Mouse (Mus musculus) liver, embryonic 16.5 days (tissue): ENCODE results near the gene Foxa3. TPM values are rescaled to one million over a fixed set of nuclear protein-coding genes. Genes with fewer than 3 reads are reported as not detected.

ENCODE experiments used
- ATAC-seq: fragments of 200-750 bp; cut with Nextera tagmentation; 2 replicates; pipeline ENCODE4 v1.8.0; 2017; ENCODE audit warnings: low read depth, mild to moderate bottlenecking, moderate number of reproducible peaks, moderate library complexity
- H3K27ac ChIP-seq: fragments of 300-500 bp; sonication (generic); 2 replicates; pipeline ENCODE4 v1.5.1; 2014; ENCODE audit warnings: mild to moderate bottlenecking, low read length
- H3K27me3 ChIP-seq: fragments of 300-500 bp; sonication (generic); 2 replicates; pipeline ENCODE4 v1.6.1; 2014; ENCODE audit warnings: low read depth, low read length, mixed read lengths; ENCODE audit not compliant: control insufficient read depth, insufficient read depth
- H3K36me3 ChIP-seq: fragments of 300-500 bp; sonication (generic); 2 replicates; pipeline ENCODE4 v1.6.1; 2014; ENCODE audit warnings: mild to moderate bottlenecking; ENCODE audit not compliant: control insufficient read depth, insufficient read depth
- H3K4me1 ChIP-seq: fragments of 300-500 bp; sonication (generic); 2 replicates; pipeline ENCODE4 v1.6.1; 2014; ENCODE audit warnings: low read depth, low read length, mixed read lengths; ENCODE audit not compliant: control insufficient read depth
- H3K4me2 ChIP-seq: fragments of 300-500 bp; sonication (generic); 2 replicates; pipeline ENCODE4 v1.6.1; 2014; ENCODE audit warnings: low read depth, low read length, mixed read lengths
- H3K4me3 ChIP-seq: fragments of 300-500 bp; sonication (generic); 2 replicates; pipeline ENCODE4 v1.5.1; 2014; ENCODE audit warnings: low read depth, mild to moderate bottlenecking, low read length
- H3K9ac ChIP-seq: fragments of 300-500 bp; sonication (generic); 2 replicates; pipeline ENCODE4 v1.6.1; 2014; ENCODE audit warnings: low read depth, low read length
- H3K9me3 ChIP-seq: fragments of 300-500 bp; sonication (generic); replicated peaks from 2 replicates; pipeline ENCODE4 v1.6.1; 2016; ENCODE audit warnings: low read length; ENCODE audit not compliant: control insufficient read depth
- WGBS: fragments of 180-500 bp; shearing (Covaris S2); extraction: QIAGEN DNeasy Blood & Tissue Kit; methylation state at CpG from one replicate; pipeline ENCODE4 v1.1.7; 2014; ENCODE audit not compliant: insufficient replicate concordance; 5-methylcytosine and 5-hydroxymethylcytosine counted together
- polyA plus RNA-seq: library from polyadenylated mRNA; unstranded; fragments of >200 nt; fragmentation: Nextera tagmentation; extraction: Ambion mirVana; gene quantifications from 2 replicates; pipeline ENCODE4 v1.2.1, GENCODE M21; 2015

Gene Foxa3
- polyA plus RNA-seq, 1 experiment from 2014 or later, result 63.7 TPM

DNA sequence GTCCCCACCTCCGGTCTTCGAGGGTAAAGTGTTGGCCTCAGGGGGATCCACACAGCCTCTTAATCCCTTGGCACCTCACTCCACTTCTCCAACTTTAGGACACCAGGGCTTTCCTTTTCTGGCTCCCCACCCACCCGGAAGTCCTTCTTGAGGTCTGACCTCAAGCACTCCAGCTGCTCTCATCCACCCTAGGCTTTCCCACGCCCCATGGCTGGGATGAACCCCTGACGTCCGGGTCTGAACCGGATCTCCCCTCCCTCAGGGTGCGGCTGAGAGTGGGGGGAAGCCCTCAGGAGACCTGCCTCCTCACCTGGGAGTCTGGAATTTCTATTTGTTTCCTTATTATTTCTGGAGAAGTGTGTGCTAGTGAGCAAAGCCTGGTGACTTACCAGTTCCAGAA is 2.3 kb downstream of the Foxa3 start:
- 7% methylated on average over 8 of the region's 8 CpGs for WGBS
- no peaks in the 10 kb centered on the region for H3K9me3 ChIP-seq
- H3K9ac ChIP-seq, result peak overlapping the region; percentile 29
- H3K4me1 ChIP-seq, result peaks cover 19% of the 10 kb centered on the region
- H3K27me3 ChIP-seq, result peaks cover 38% of the 10 kb centered on the region
- ATAC-seq, result no peak
- no peaks in the 10 kb centered on the region for H3K36me3 ChIP-seq
- H3K27ac ChIP-seq, result 0 out of 2 replicates have a peak overlapping the region, but pooled peaks have one; percentile 33
- H3K4me3 ChIP-seq, result peak overlapping the region; percentile 93
- H3K4me2 ChIP-seq, result peak overlapping the region; percentile 38

- no peak for ATAC-seq
- peaks cover 29% of the 10 kb centered on the region for H3K27me3 ChIP-seq
- no peaks in the 10 kb centered on the region for H3K9me3 ChIP-seq
- no peak overlapping the region for H3K4me3 ChIP-seq
- no peak overlapping the region for H3K27ac ChIP-seq
- H3K36me3 ChIP-seq, result no peaks in the 10 kb centered on the region
- 72% methylated on average over 7 of the region's 7 CpGs for WGBS
- H3K4me2 ChIP-seq, result no peak overlapping the region
- H3K4me1 ChIP-seq, result no peaks in the 10 kb centered on the region
- no peak overlapping the region for H3K9ac ChIP-seq
Measured at GRCm38 (mm10) chr7:19017909-19018308, 5.4 kb downstream of the Foxa3 start.

GRCm38 (mm10) chr7:19016042-19016441 is 7.3 kb downstream of the Foxa3 start:
- Histone ChIP-seq H3K9ac (no peak overlapping the region), H3K4me1 (peaks cover 5% of the 10 kb centered on the region; the same call in 1 of the 2 replicates)
- ATAC-seq, result peak; percentile 24; the same call in 1 of the 2 replicates

GRCm38 (mm10) chr7:19014452-19014851 is 8.9 kb downstream of the Foxa3 start:
- H3K27ac ChIP-seq, result no peak overlapping the region
- H3K9me3 ChIP-seq, result no peaks in the 10 kb centered on the region
- ATAC-seq, result no peak
- H3K4me3 ChIP-seq, result no peak overlapping the region
- H3K36me3 ChIP-seq, result no peaks in the 10 kb centered on the region
- peaks cover 10% of the 10 kb centered on the region; the same call in 1 of the 2 replicates for H3K4me1 ChIP-seq
- WGBS, result 60% methylated on average over 15 of the region's 15 CpGs
- H3K27me3 ChIP-seq, result 0 out of 2 replicates have a peak, but pooled peaks cover 5% of the 10 kb centered on the region
- H3K9ac ChIP-seq, result no peak overlapping the region
- H3K4me2 ChIP-seq, result no peak overlapping the region

More at GRCm38 (mm10) chr7:19016042-19016441, 7.3 kb downstream of the Foxa3 start:
- 69% methylated on average over 4 of the region's 4 CpGs for WGBS
- Histone ChIP-seq H3K4me3 (no peak overlapping the region), H3K36me3 (no peaks in the 10 kb centered on the region), H3K4me2 (no peak overlapping the region), H3K27me3 (peaks cover 13% of the 10 kb centered on the region), H3K9me3 (no peaks in the 10 kb centered on the region), H3K27ac (peak overlapping the region; percentile 46; the same call in 1 of the 2 replicates)

- peak; percentile 63 for ATAC-seq
- Histone ChIP-seq H3K27ac (peak overlapping the region; percentile 79), H3K27me3 (0 out of 2 replicates have a peak, but pooled peaks cover 3% of the 10 kb centered on the region), H3K4me1 (peaks cover 12% of the 10 kb centered on the region), H3K9me3 (no peaks in the 10 kb centered on the region), H3K36me3 (no peaks in the 10 kb centered on the region), H3K4me2 (peak overlapping the region; percentile 54), H3K9ac (no peak overlapping the region; the same call in 1 of the 2 replicates), H3K4me3 (no peak overlapping the region)
- WGBS, result 39% methylated on average over 2 of the region's 2 CpGs
Measured at GRCm38 (mm10) chr7:19012882-19013281, 10.5 kb downstream of the Foxa3 start.

GRCm38 (mm10) chr7:19012025-19012621 is 11.2 kb downstream of the Foxa3 start:
- Histone ChIP-seq H3K4me1 (peaks cover 12% of the 10 kb centered on the region), H3K27me3 (0 out of 2 replicates have a peak, but pooled peaks cover 3% of the 10 kb centered on the region), H3K27ac (peak overlapping the region; percentile 79), H3K4me2 (peak overlapping the region; percentile 54), H3K4me3 (peak overlapping the region; percentile 39), H3K36me3 (no peaks in the 10 kb centered on the region), H3K9ac (peak overlapping the region; percentile 50), H3K9me3 (no peaks in the 10 kb centered on the region)
- WGBS, result 2% methylated on average over 31 of the region's 31 CpGs
- peak; percentile 43 for ATAC-seq

- Histone ChIP-seq H3K4me3 (no peak overlapping the region), H3K9ac (no peak overlapping the region), H3K9me3 (no peaks in the 10 kb centered on the region), H3K27me3 (0 out of 2 replicates have a peak, but pooled peaks cover 3% of the 10 kb centered on the region), H3K36me3 (peaks cover 4% of the 10 kb centered on the region), H3K4me1 (peaks cover 22% of the 10 kb centered on the region), H3K4me2 (no peak overlapping the region), H3K27ac (peak overlapping the region; percentile 4; the same call in 1 of the 2 replicates)
- peak; percentile 13 for ATAC-seq
- 56% methylated on average over 7 of the region's 7 CpGs for WGBS
Measured at GRCm38 (mm10) chr7:19010581-19010980, 12.8 kb downstream of the Foxa3 start.

DNA sequence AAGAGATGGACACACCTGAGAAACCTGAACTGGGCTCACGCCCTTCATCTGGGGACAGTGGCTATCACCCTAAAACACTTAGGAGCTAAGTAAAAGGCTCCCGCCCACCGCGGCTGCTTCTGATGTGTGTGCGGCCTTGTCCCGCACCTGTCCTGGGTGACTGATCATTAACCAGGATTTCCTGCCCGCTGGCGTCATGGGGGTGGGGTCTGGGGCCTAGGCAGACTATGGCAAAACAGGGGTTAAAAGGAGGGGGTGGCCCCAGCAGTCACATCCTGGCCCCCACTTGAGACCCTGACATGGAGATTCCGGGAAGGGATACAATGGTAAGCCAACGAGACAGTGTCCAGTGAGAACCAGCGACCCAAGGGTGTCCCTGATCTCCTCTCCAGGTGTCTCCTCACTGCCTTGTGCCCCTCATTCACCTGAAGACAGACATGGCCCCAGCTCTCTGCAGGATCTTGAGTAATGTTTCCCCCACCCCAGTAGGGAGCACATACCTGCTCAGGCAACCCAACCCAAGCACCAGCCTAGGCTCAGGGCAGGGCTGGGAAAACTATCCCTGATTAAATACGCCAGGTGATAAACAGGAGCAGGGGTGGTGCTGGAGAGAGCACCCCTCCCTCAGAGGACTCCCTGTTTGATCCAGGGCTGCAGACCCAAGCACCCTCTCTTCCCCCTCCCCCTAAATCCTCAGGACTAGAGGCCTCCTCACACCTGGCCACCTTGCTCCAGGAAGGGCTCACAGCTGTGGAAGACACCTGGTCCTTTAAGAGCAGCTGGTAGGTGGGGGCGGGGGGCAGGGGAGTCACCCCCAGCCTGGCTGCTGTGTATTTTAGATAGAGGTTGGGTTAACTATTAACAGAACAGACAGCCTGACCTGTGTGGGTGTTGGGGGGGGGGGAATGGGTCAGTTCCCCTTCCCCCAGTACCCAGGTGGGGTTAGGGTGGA is 16.0 kb downstream of the Foxa3 start:
- H3K36me3 ChIP-seq, result peaks cover 5% of the 10 kb centered on the region
- peaks cover 46% of the 10 kb centered on the region for H3K4me1 ChIP-seq
- peak overlapping the region; percentile 11; the same call in 1 of the 2 replicates for H3K4me3 ChIP-seq
- peak; percentile 32 for ATAC-seq
- WGBS, result 62% methylated on average over 13 of the region's 13 CpGs
- H3K4me2 ChIP-seq, result peak overlapping the region; percentile 24; the same call in 1 of the 2 replicates
- H3K9ac ChIP-seq, result no peak overlapping the region
- H3K9me3 ChIP-seq, result no peaks in the 10 kb centered on the region
- H3K27me3 ChIP-seq, result 0 out of 2 replicates have a peak, but pooled peaks cover 3% of the 10 kb centered on the region
- H3K27ac ChIP-seq, result peak overlapping the region; percentile 76
